Mouse (Mus musculus) heart, adult 2 months (tissue): ENCODE data around the gene Tnni3. TPM values are rescaled to one million over a fixed set of nuclear protein-coding genes. Genes with fewer than 3 reads are reported as not detected.

Experiments
- DNase-seq, 2 experiments: peaks; one replicate each; pipeline ENCODE4 v3.0.0; 2021
- H3K27ac ChIP-seq: fragments of 200-600 bp; 2 replicates; pipeline ENCODE4 v1.8.1; 2022
- H3K27me3 ChIP-seq: fragments of 200-500 bp; 2 replicates; pipeline ENCODE4 v1.6.1; 2012; ENCODE audit warnings: mild to moderate bottlenecking, low read length, inconsistent platforms, mixed read lengths; ENCODE audit not compliant: control insufficient read depth, insufficient read depth
- H3K36me3 ChIP-seq: fragments of 200-500 bp; 2 replicates; pipeline ENCODE4 v1.6.1; 2012; ENCODE audit warnings: low read length, inconsistent platforms; ENCODE audit not compliant: control insufficient read depth, insufficient read depth
- H3K4me1 ChIP-seq: fragments of 200-500 bp; 2 replicates; pipeline ENCODE4 v1.6.1; 2011; ENCODE audit warnings: low read length; ENCODE audit not compliant: control insufficient read depth, insufficient read depth
- H3K4me3 ChIP-seq: fragments of 200-600 bp; 2 replicates; pipeline ENCODE4 v1.8.1; 2022
- H3K79me2 ChIP-seq: fragments of 200-500 bp; replicated peaks from 2 replicates; pipeline ENCODE4 v1.6.1; 2012; ENCODE audit warnings: mild to moderate bottlenecking, inconsistent platforms, low read length, moderate library complexity, mixed read lengths; ENCODE audit not compliant: control insufficient read depth, insufficient read depth
- H3K9ac ChIP-seq: fragments of 200-500 bp; 2 replicates; pipeline ENCODE4 v1.6.1; 2012; ENCODE audit warnings: low read depth, mild to moderate bottlenecking, control low read depth, inconsistent platforms, low read length, mixed read lengths
- CTCF ChIP-seq: fragments of 200-600 bp; IDR thresholded peaks from 2 replicates; pipeline ENCODE4 v1.8.1; 2022; ENCODE audit warnings: antibody characterized with exemption, mild to moderate bottlenecking, moderate library complexity
- EP300 ChIP-seq: fragments of 200-500 bp; IDR thresholded peaks from 2 replicates; pipeline ENCODE4 v1.6.1; 2011; ENCODE audit warnings: low read depth, low read length, control low read depth; ENCODE audit not compliant: insufficient read depth
- POLR2A ChIP-seq: fragments of 200-500 bp; IDR thresholded peaks from 2 replicates; pipeline ENCODE4 v1.6.1; 2011; ENCODE audit warnings: mild to moderate bottlenecking, low read depth, low read length, control low read depth; ENCODE audit not compliant: insufficient read depth
- WGBS: fragments of 180-500 bp; shearing (Covaris S2); methylation state at CpG from one replicate; pipeline ENCODE4 v1.1.7; 2018; 5-methylcytosine and 5-hydroxymethylcytosine counted together
- intact Hi-C: fragments of 180-260 bp; cut with DNase I; formaldehyde crosslinking; loops from one replicate; pipeline ENCODE4 v1.15.1; 2025
- polyA plus RNA-seq: library from polyadenylated mRNA; depleted of rRNA; stranded (reverse); fragments of >200 nt; gene quantifications from 2 replicates; pipeline ENCODE4 v1.2.3, GENCODE M21; 2012
- total RNA-seq, 2 experiments: library from RNA; stranded (reverse); gene quantifications; 2 replicates each; pipeline ENCODE4 v1.2.3; 2021

The Tnni3 gene
- total and polyA plus RNA-seq, 3 experiments: 9,834 to 21,553 (median 11,008) TPM

- no peak for TF ChIP-seq EP300
- no peak for TF ChIP-seq CTCF
- TF ChIP-seq POLR2A: peak; percentile 47; the same call in 1 of the 2 replicates
- 64% methylated on average over 33 of the region's 33 CpGs for WGBS
- Histone ChIP-seq H3K4me3 (peak overlapping the region; percentile 10; the same call in 1 of the 2 replicates), H3K27me3 (no peaks in the 10 kb centered on the region), H3K27ac (peak overlapping the region; percentile 98), H3K4me1 (peaks cover 2% of the 10 kb centered on the region; the same call in 1 of the 2 replicates), H3K79me2 (no peaks in the 10 kb centered on the region), H3K9ac (peak overlapping the region; percentile 63), H3K36me3 (no peaks in the 10 kb centered on the region)
- no peak for DNase-seq
- intact Hi-C loops: loop anchor here (2.0 kb wide), 1 partner anchor 91 kb away; no protein-coding TSS in a partner anchor
Observed at GRCm38 (mm10) chr7:4523205-4524130, 561 bp downstream of the Tnni3 start.

- whole genome bisulfite sequencing: 39% methylated on average over 6 of the region's 6 CpGs
- H3K36me3 ChIP-seq: no peaks in the 10 kb centered on the region
- no peaks in the 10 kb centered on the region for H3K79me2 ChIP-seq
- peak overlapping the region; percentile 98 for H3K27ac ChIP-seq
- peak overlapping the region; percentile 60 for H3K4me3 ChIP-seq
- H3K9ac ChIP-seq: peak overlapping the region; percentile 91
- TF ChIP-seq POLR2A: peak; percentile 97
- peak; percentile 91; the same call in 1 of the 2 replicates for TF ChIP-seq EP300
- TF ChIP-seq CTCF: no peak
- DNase-seq: peak; percentile 50 to 73
- peaks cover 3% of the 10 kb centered on the region; the same call in 1 of the 2 replicates for H3K4me1 ChIP-seq
- H3K27me3 ChIP-seq: no peaks in the 10 kb centered on the region
- intact Hi-C loops: no loop called here
Observed at GRCm38 (mm10) chr7:4522292-4522691, 1.7 kb downstream of the Tnni3 start.

DNA sequence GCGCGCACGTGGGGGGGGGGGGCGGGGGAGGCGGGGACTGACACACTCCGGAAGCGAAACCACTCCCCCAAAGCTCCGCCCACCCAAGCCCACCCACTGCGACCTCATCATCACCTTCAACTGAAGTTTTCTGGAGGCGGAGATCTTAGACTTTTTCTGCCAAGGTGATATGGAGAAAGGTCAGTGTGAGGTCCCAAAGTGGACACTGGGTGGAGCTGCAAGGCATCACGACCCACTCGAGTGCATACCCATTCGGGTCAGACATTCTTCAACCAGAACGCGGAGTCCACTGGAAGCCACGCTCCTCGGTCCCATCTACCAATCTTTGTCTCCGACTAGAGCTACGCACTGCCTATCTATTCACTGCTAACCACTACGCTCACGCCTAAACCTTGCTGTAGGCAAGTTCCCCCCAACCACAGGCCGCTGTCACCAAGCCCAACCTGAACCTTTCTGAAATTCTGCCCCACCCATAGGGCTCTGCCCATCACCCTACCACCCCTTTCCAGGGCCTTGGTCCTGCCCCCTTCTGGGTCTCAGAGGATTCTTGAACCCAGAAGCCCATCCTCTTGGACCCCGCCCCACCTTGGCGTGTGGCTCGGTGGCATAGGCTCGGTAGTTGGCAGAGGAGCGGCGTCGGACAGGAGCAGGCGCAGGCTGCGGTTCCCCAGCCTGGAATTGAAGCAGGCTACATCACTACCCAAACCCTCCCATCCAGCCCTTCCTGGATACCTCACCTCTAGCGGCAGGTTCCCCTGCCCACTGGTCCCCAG, 2.6 kb downstream of the Tnni3 start:
- no peaks in the 10 kb centered on the region for H3K36me3 ChIP-seq
- H3K4me1 ChIP-seq: peaks cover 1% of the 10 kb centered on the region; the same call in 1 of the 2 replicates
- TF ChIP-seq EP300 (peak; percentile 93), CTCF (peak; percentile 40), POLR2A (peak; percentile 94)
- intact Hi-C loops: no loop called here
- no peaks in the 10 kb centered on the region for H3K79me2 ChIP-seq
- no peaks in the 10 kb centered on the region for H3K27me3 ChIP-seq
- 27% methylated on average over 32 of the region's 32 CpGs for WGBS
- H3K9ac ChIP-seq: peak overlapping the region; percentile 91
- H3K27ac ChIP-seq: peak overlapping the region; percentile 98
- H3K4me3 ChIP-seq: peak overlapping the region; percentile 60
- peak; percentile 53 to 66 for DNase-seq

- 13% methylated on average over 1 of the region's 1 CpGs for WGBS
- Histone ChIP-seq H3K4me3 (peak overlapping the region; percentile 44), H3K4me1 (peaks cover 4% of the 10 kb centered on the region; the same call in 1 of the 2 replicates), H3K27ac (no peak overlapping the region; the same call in 1 of the 2 replicates), H3K27me3 (no peaks in the 10 kb centered on the region), H3K9ac (peak overlapping the region; percentile 25), H3K79me2 (no peaks in the 10 kb centered on the region), H3K36me3 (no peaks in the 10 kb centered on the region)
- intact Hi-C loops: no loop called here
- DNase-seq: no peak
- TF ChIP-seq EP300 (0 out of 2 replicates have a peak, but pooled peaks have one; percentile 33), CTCF (no peak), POLR2A (no peak; the same call in 1 of the 2 replicates)
Observed at GRCm38 (mm10) chr7:4518487-4518886, 5.5 kb downstream of the Tnni3 start.

DNA sequence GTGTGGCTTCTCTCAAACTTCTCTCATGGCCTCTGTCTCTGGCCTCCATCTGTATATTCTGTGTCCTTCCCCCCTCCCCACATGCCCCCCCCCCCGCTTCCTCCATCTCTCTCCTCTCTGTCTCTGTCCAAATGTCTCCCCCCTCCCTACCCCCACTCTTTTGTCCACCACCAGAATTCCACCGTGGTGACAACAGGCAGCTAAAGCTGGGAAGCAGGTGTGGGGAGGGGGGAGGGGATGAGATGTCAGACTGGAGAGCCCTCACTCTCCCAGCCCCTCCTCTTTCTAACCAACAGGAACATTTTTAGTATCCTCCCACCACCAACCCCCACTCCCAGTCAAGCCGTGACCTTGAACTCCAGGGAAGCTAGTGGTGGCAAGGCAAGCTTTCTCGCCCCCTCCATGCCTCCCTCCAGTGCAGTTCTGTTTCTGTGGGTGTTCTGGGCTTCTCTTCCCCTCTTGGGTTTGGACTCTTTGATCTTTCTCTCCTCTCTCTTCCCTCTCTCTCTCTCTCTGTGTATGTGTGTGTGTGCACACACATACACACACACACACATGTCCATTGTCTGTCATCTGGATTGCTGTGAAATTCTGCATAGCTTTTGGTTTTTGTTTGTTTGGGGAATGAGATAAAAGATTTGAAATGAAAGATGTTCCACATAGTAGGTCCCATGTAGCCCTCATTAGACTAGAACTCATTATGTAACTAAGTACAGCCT, 7.5 kb downstream of the Tnni3 start, which contains the start of gene Tnnt1:
Gene Tnnt1 (minus strand): TSS at position 51 of the 719 bp plus-strand sequence.
- Histone ChIP-seq H3K27ac (peak within 1 kb of the TSS; percentile 53), H3K27me3 (no peaks in the 10 kb centered on the region), H3K36me3 (no peaks in the 10 kb centered on the region; the same call in 1 of the 2 replicates), H3K4me1 (peaks cover 8% of the 10 kb centered on the region), H3K9ac (peak within 1 kb of the TSS; percentile 22; the same call in 1 of the 2 replicates), H3K4me3 (no peak within 1 kb of the TSS), H3K79me2 (no peaks in the 10 kb centered on the region)
- WGBS: 30% methylated on average over 4 of the region's 4 CpGs
- peak; percentile 86 for TF ChIP-seq POLR2A
- TF ChIP-seq EP300: peak; percentile 91; the same call in 1 of the 2 replicates
- TF ChIP-seq CTCF: no peak
- intact Hi-C loops: no loop called here
- peak; percentile 51 to 64 for DNase-seq
